Mouse (Mus musculus): Measurements from ENCODE around the gene Tollip. TPM values are rescaled to one million over a fixed set of nuclear protein-coding genes. Genes with fewer than 3 reads are reported as not detected.
"Not testable (repeated sequence)": the region's sequence is repeated elsewhere in the genome, so short reads cannot be mapped to it uniquely, and the experiment has no call there.

Gene Tollip
- total RNA-seq, 2 experiments from 2014 or later = 43.0 to 49.4 TPM

DNA sequence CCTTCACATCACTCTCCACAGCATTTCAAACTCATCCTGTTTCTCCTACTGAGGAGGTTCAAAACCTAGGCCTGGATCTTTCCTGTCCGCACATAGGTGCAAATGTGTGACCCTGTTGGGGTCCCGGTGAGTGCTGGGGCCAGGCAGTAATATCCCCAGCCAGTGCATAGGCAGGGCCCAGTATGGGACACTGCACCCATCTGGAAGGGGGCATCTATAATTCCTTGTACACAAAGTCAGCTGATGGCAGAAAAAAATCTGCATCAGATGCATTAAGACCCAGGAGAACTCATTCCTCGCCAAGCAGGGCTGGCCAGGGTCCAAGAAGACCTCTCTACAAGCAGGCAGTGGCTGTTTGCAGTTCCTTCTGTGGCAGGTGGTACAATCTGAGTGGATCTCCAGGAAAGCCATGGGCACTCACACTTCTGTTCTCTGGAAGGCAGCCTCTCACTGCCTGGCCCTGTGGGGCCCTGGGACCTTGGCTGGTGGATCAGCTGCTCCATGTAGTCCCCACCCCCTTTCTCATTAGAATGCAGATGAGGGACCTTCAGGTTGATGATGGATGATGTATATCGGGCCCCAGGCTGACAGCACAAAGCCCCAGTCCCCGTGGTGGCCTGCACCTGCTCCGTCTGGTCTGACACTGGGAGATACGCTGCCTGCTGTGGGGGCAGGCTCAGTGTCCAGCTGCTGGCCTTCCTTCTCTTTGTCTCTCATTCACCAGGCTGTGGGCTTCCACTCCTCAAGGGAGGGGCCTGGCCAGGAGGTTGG lies 16.0 kb upstream of the Tollip start:
- no peak for DNase-seq

DNA sequence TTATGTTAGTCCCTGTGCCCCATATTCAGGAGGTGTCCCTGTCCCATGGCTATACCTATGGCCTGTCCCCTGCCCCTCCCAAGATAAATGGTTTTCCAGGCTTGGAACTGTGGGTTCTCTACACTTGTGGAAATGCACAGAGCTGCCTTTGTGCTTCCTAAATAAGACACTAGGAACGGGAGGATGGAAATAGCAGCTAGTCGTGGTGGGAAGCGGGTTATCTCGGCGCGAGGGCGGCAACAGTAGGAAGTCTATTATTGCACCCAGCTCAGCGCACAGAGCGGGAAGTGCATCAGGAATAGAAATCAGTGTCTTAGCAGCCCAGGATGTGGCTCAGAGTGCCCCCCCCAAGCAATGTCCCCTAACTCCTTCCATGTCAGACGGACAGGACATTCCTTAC lies 10.3 kb upstream of the Tollip start:
- DNase-seq = no peak

DNA sequence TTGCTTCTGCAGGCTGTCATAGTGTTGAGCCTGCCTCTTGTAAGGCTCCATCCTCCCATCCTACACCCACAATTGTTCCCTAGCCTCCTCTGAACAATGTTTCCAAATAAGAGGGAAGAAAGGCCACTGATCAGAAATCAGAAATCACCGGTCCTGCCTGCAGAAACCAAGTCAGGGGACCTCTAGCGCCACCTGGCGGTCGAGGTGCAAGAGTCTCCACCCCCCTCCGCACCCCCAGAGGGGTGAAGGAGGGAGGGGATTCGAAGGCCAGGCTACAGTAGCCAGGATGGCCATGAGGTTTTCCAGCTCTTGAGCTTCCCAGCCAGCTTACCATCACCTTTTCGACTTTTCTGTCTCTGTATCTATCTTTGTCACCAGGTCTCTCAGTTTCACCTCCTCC lies 6.6 kb upstream of the Tollip start:
- DNase-seq = peak; percentile 86

DNA sequence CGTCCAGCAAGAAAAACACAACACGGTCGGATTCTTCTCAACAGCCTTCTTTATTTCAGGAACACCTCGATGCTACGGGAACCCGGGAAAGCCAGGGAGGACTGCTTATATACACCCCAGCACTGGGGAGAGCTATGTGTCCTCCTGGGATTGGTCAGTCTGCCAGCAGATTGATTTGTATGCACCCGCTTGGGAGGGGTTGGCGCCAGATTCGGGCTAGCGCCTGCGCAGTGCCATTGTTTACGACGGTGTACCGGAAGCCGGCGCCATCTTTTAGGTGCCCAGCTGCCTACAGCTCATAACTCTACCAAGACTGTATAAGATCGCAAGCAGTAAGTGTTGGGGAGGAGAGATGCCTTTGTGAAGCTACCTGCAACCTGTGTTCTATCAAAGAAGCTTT lies 5.8 kb upstream of the Tollip start:
- not testable (repeated sequence) for DNase-seq

DNA sequence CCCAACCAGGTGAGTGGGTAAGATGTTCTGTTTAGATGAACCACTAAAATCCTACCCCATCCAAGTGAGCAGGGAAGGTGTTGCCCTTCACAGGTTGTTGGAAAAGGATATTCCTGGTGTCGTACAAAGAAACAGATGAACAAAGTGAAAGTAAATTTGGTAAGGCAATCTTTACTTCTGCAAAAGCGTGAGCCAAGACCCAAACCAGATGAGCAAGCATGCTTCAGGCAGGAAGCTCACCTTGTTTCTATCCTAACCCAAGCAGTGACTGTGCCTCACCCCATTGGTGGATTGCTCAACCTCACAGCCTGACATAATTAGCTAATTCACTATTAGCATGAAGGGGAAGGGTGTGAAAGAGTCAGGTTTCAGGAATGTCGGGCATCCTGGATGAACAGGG lies 7.0 kb downstream of the Tollip start:
- no peak for DNase-seq

DNA sequence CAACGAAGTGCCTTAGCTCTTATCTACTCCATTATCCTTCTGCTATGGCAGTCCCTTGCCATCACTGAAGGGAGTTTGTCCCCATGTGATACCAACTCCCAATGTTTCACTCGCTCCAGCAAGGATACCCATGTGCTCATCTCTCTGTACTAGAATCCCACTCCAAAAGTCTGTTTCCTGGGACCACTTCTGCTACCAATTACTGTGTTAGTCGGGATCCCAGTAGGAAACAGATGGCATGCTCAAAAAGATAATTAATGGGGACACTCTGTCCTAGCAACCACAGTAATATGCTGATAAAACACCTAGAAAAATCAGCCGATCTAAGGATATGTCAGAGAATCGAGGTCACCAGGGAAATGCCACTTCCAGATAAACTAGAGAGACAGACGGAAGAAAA lies 9.7 kb downstream of the Tollip start:
- no peak for DNase-seq

DNA sequence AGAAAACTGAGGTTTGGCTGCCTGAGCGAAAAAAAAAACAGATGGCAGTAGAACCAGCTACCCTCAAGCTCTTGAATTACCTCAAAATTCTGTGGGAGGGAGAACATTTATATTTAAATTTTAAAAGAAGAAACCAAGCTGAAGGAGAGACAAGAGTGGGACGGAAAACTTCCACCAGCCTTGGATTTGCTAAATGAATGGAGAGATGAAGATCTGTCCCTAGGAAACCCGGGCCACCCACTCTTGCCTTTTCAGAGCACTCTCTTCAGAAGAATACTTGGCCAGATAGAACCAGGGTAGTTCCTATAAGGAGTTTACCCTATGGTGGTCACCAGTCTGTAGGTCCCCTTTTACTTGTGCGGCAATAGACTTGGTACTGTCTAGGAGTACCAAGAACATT lies 15.5 kb downstream of the Tollip start:
- peak; percentile 6 for DNase-seq

DNA sequence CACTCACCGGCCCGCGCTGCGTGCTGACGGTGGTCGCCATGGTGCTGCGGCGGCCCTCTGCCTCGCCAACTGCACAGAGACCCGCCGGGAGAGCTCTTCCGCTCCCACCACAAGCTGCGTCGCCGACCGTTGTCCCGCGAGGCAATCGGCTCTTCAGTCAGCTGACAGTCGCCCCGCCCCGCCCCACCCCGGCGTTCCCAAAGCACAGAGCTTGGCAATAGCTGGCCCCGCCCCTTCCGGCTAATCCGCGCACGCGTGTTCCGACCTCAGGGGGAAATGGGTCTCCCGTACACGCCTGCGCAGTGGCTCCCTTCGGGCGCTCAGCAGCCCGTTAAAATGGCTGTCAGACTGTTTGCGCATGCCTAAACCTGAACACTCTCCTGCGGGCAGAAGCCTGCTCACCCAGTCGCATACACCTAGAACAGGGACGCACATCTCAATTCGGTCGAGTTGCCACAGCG lies 16.0 kb downstream of the Tollip start:
- DNase-seq = peak; percentile 100

DNA sequence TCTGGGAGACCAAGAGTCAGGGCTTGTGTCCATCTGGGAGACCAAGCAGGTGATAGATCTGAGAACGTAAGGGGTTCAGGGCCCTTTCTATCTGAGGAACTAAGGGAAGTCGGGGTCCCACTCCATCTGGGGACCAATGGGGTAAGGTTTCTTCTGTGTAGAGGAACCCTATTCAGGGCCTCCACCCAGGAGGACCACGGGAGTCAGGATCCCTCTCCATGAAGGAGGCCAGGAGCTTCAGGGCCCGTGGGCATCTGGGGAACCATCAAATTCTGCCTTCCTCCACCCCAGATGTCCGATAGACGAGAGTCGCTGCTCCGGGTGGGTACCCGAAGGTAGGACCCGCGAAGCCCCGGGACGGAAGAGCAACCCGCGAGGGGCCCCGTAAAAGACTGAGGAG lies 16.5 kb downstream of the Tollip start:
- DNase-seq = no peak

DNA sequence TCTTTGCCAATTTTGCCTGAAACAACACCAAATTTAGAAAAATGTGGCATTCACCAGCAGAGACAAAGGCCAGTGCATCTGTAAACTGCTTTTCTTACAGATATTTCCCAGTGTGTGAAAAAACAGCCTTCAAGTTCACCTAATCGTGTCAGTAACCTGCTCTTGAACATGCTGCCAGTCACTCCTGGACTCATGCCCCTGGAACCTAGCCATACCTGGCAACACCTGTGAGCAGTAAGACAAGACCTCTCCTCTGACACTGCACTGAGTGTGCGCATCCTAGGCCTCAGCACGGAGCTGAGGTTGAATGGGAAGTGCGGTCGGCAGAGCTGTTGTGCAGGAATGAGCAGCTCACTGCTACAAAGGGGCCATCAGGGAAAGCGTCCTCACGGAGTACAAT lies 26.2 kb downstream of the Tollip start:
- no peak for DNase-seq

DNA sequence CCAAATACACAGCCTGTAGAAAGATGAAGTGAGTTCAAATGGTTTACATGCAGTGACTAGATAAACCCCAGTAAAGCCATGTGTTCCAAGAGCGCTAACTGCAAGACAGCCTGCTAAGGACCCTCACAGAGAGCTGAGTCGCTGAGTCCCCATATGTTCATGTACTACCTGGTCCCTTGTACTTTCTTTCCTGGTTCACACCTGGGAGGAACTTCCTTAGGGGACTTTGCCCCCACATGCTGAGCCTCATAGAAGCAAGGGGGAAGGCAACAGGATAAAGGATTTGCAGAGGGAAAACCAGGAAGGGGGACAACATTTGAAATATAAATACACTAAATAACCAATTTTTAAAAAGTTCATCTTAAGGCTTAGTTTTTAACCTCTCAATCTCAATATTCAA lies 39.5 kb downstream of the Tollip start:
- DNase-seq = no peak

DNA sequence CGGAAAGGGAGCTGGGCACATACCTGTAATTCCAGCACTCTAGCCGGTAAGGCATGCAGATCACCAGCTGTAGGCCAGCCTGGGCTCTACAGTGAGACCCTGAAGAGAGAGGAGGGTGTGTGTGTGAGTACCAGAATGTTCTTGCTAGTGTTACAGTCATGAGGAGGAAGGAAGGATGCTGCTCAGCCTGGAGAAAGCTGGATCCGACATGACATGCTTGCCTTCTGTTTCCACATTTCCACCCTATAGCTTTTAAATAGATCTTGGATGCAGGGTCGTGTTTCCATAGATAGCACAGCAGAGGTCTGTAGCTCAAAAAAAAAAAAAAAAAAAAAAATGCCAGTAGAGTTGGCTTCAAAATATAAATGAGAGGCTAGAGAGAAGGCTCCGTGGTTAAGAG lies 43.4 kb downstream of the Tollip start:
- DNase-seq = no peak

DNA sequence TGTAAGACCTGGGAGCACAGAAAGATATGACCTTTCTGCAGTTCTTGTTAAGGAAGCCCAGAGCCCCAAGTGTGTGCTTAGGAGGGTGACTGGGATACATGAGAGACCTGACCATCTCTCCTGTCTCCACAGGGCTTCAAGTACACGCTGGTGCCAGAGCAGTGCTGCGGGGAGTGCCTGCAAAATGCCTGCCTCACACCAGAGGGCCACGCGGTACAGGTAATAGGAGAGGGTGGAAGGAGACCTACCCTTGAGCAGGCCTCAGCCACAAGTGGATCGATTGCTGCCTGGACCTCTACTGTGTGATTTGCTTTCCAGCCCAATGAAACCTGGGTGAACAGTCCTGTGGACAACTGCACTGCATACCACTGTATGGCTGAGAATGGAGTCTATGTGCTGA lies 47.8 kb downstream of the Tollip start:
- peak; percentile 13 for DNase-seq

DNA sequence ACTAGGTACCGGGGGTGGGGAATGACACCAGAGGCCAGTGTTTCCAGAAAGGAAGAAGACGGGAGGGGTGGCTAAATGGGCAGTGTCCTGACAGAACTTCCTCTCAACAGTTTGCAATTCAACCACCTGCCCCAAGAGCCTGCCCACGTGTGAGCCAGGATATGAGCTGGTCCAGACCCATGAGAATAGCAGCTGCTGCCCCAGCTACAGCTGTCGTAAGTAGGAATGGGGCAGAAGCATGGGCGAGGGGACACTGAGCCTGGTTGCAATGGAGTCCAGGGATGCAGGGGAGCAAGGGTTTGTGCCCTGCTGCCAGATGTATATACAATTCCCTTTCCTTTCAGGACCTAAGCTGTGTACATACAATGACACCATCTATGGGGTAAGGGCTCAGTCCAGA lies 48.7 kb downstream of the Tollip start:
- DNase-seq = no peak

DNA sequence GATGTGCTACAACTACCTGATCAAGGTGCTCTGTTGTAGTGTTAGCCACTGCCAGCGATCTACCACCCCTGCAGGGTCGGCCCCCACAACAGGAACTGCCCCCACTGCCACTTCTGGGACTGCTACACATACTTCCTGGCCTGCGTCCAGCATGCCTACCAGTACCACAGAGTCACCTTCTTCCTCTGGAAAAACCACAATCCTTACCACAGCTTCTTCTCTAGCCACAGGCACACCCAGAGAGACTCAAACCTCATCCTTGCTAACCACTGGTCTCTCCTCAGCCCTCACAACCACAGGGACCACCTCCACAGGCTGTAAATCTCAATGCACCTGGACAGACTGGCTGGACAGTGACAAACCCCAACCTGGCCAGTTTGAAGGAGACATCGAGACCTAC lies 57.3 kb downstream of the Tollip start:
- no peak for DNase-seq

DNA sequence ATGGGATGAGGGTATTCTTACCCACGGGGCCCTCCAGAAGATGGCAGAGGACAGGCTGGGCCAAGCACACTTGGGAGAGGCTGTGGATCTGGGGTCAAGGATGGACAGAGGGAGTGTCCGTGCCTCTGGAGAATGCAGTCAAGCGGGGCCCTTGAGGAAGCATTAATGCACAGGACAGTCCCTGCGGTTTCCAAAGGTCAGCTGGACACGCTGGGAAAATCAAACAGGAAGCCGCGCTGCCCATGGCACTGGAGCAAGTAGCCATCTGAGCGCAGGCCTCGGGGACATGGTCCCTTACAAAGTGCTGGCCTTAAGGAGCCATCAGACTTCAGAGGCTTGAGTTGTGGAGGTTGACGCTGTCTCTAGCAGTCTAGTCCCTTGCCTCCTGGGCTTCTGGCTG lies 78.0 kb downstream of the Tollip start:
- DNase-seq = no peak

DNA sequence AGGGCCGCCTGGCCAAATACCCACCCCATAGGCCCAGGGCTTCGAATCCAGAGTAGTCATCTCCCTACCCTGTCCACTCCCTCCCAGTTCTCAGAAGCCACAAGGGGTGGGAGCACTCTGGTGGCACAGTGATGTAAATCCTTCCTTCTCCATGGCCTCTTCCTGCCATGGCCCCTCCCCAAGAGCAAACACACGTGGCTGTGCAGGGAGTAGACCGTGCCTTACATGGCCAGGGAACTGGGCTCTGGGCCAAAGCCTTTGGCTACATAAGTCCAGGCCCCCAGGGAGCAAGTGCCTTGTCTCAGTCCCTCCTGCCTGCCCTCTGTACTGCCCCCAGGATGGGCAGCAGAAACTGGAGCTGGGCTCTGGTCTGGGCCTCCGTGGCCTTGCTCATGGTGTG lies 79.5 kb downstream of the Tollip start, which contains the start of gene Muc5b:
TSS of gene Muc5b (plus strand) at position 292 of the 400 bp plus-strand sequence.
- peak; percentile 61 for DNase-seq

DNA sequence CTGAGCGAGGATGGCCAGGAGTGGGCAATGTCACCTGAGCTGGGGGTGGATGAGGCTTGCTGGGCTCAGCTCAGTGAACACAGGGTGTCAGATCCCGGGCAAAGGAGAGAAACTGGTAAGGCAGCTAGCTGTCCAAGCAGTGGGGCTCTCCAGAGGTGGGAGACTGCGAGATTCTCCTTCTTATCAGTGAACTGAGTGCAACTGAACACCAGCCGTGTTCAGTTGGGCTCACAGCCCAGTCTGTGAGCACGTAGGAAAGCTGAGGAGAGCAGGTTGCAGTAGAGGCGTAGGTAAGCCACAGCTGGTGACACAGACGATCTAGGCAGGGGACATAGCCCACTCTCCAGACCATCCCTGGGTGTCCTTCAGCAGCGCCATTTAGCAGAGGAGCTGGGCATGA lies 81.9 kb downstream of the Tollip start:
- no peak for DNase-seq

DNA sequence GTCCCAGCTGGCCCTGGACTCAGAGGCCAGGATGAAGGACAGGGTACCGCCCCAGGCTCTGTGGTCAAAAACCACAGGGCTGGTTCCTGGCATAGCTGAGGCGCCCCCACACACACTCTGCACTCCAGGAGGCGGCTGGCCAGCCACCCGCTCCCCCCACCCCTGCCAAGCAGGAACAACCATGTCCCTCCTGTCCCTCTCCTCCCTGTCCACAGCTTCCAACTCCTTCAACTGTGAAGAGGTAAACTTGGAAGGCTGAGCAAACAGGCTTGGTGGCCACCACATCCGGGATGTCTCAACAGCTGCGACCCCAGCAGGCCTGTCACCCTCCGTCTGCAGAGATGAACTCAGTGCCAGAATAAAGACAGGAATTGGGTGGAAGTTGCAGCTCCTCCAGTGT lies 82.4 kb downstream of the Tollip start:
- no peak for DNase-seq

Other genes starting within 250 kb of the Tollip start
- 1 to 10 TPM; 1.8 to 1.9 TPM for gene Muc2, start 228.2 kb downstream of the Tollip start, total RNA-seq (2021)
- not detected for gene Muc5ac, start 129.5 kb downstream of the Tollip start, total RNA-seq (2021)
- gene Muc5b, start 79.4 kb downstream of the Tollip start, total RNA-seq (2021) = under 1 TPM in 1 of 2 experiments, not detected in 1; 0.03 TPM
- gene Brsk2, start 31.2 kb upstream of the Tollip start, total RNA-seq (2021) = 1 to 10 TPM; 2.8 to 4.7 TPM
- 10 to 100 TPM; 46.8 to 47.4 TPM for gene Mob2, start 142.6 kb upstream of the Tollip start, total RNA-seq (2021)
- gene Dusp8, start 177.3 kb upstream of the Tollip start, total RNA-seq (2021) = 10 to 100 TPM in 1 of 2 experiments, 1 to 10 TPM in 1; 7.6 to 11.4 TPM
- not detected for gene Gm45618, start 202.2 kb upstream of the Tollip start, total RNA-seq (2021)
- gene Gm39115, start 217.5 kb upstream of the Tollip start, total RNA-seq (2021) = not detected
- gene Gm45337, start 226.1 kb upstream of the Tollip start, total RNA-seq (2021) = not detected
- gene Gm29735, start 238.6 kb upstream of the Tollip start, total RNA-seq (2021) = not detected
- not detected for gene Gm4553, start 247.2 kb upstream of the Tollip start, total RNA-seq (2021)